Comparison of ENCODE assay signal across 11 mouse cellular contexts in the genomic region with DNA sequence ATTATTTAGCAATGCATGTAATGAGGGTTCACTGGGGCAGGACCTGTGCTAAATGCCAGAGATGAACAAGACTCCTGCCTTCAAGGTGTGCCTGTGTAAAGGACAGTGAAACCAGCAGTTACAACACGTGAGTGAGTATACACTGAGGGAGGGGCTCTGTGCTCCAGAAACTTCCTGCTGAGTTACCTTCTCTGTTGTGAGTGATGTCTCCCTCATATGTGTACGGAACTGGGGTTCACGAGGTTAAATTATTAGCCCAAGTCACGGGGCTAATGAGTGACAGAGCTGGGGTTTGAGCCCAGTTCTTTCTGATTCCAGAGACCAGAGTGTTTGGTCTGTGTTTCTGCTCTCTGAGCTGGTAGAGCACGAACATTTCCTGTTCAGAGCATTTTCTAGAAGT.
A peak's percentile ranks its signal among the peaks of the same experiment; 100 is the strongest.
DNase-seq lines count a peak whose midpoint lies in the region; ATAC-seq lines count a peak whose summit lies in the region.
"Had no signal": no experiment of that assay in that cellular context is flagged by ENCODE, and none has a peak within 500 bp of the region (broad histone marks: within the 10 kb centered on the region; RNA-seq: fewer than 3 reads in every experiment).

No protein-coding gene starts in this region.

- H3K4me3 ChIP-seq in heart, embryonic 11.5 days (ENCODE audit: low read depth, low read length), result no peak overlapping the region
- no peak overlapping the region for H3K4me3 ChIP-seq in intestine, embryonic 15.5 days (replicated peaks)
- no peak overlapping the region for H3K4me3 ChIP-seq in neural tube, embryonic 15.5 days (replicated peaks)
- H3K4me3 ChIP-seq: limb, embryonic 15.5 days had no signal

- WGBS in heart, embryonic 11.5 days (ENCODE audit: insufficient replicate concordance), result 72% methylated on average over 5 of the region's 5 CpGs
- 50% methylated on average over 5 of the region's 5 CpGs for WGBS in intestine, embryonic 15.5 days
- 80% methylated on average over 5 of the region's 5 CpGs for WGBS in neural tube, embryonic 15.5 days

- H3K9me3 ChIP-seq in heart, embryonic 11.5 days (replicated peaks; ENCODE audit: control insufficient read depth, low read length), result no peaks in the 10 kb centered on the region
- no peaks in the 10 kb centered on the region for H3K9me3 ChIP-seq in intestine, embryonic 15.5 days
- H3K9me3 ChIP-seq in neural tube, embryonic 15.5 days (replicated peaks), result no peaks in the 10 kb centered on the region
- H3K9me3 ChIP-seq: limb, embryonic 15.5 days had no signal

- no peak for ATAC-seq in heart, embryonic 11.5 days (replicated peaks; ENCODE audit: insufficient number of reproducible peaks, low FRiP score, low TSS enrichment)
- ATAC-seq in intestine, embryonic 15.5 days, result peak; percentile 71
- ATAC-seq in megakaryocyte, adult 5-6 weeks (ENCODE audit: poor library complexity, severe bottlenecking), result peak; percentile 37
- ATAC-seq in neural tube, embryonic 15.5 days (ENCODE audit: low FRiP score), result no peak

- no peaks in the 10 kb centered on the region for H3K36me3 ChIP-seq in heart, embryonic 11.5 days (ENCODE audit: control insufficient read depth, insufficient read depth, low read length)
- no peaks in the 10 kb centered on the region for H3K36me3 ChIP-seq in intestine, embryonic 15.5 days
- H3K36me3 ChIP-seq in neural tube, embryonic 15.5 days, result no peaks in the 10 kb centered on the region
- H3K36me3 ChIP-seq: limb, embryonic 15.5 days had no signal

- no peak overlapping the region for H3K27ac ChIP-seq in heart, embryonic 11.5 days (ENCODE audit: low read depth, low read length)
- no peak overlapping the region for H3K27ac ChIP-seq in intestine, embryonic 15.5 days
- H3K27ac ChIP-seq in neural tube, embryonic 15.5 days (replicated peaks), result no peak overlapping the region
- H3K27ac ChIP-seq: kidney, postnatal 0 days; limb, embryonic 15.5 days had no signal

- H3K4me2 ChIP-seq in heart, embryonic 11.5 days, result peak overlapping the region; percentile 14; the same call in 1 of the 2 replicates
- H3K4me2 ChIP-seq in intestine, embryonic 15.5 days (replicated peaks), result no peak overlapping the region
- no peak overlapping the region for H3K4me2 ChIP-seq in neural tube, embryonic 15.5 days
- H3K4me2 ChIP-seq: limb, embryonic 15.5 days had no signal

- DNase-seq in heart, postnatal 36 days, result no peak
- peak; percentile 40 to 44 for DNase-seq in B cell, adult 2 months
- DNase-seq in embryo, embryonic 11 days, result no peak
- DNase-seq in cerebellum, adult 9-10 months, result no peak
- DNase-seq: adrenal gland, adult 8-10 months had no signal

- no peaks in the 10 kb centered on the region for H3K27me3 ChIP-seq in heart, embryonic 11.5 days (ENCODE audit: control insufficient read depth, insufficient read depth, low read length)
- H3K27me3 ChIP-seq in intestine, embryonic 15.5 days (replicated peaks), result no peaks in the 10 kb centered on the region
- H3K27me3 ChIP-seq in neural tube, embryonic 15.5 days (replicated peaks), result no peaks in the 10 kb centered on the region
- H3K27me3 ChIP-seq: limb, embryonic 15.5 days had no signal

- H3K4me1 ChIP-seq in heart, embryonic 11.5 days (ENCODE audit: control insufficient read depth, insufficient read depth, low read length), result peaks cover 28% of the 10 kb centered on the region
- H3K4me1 ChIP-seq in intestine, embryonic 15.5 days (replicated peaks), result peaks cover 9% of the 10 kb centered on the region
- H3K4me1 ChIP-seq in neural tube, embryonic 15.5 days, result peaks cover 25% of the 10 kb centered on the region

- no peak overlapping the region for H3K9ac ChIP-seq in heart, embryonic 11.5 days (ENCODE audit: low read depth, low read length)
- H3K9ac ChIP-seq in intestine, embryonic 15.5 days, result no peak overlapping the region
- no peak overlapping the region for H3K9ac ChIP-seq in neural tube, embryonic 15.5 days (replicated peaks)
- H3K9ac ChIP-seq: limb, embryonic 15.5 days had no signal

- intact Hi-C loops in heart, postnatal 36 days (cut with DNase I), result loop anchor here (5.0 kb wide), 1 partner anchor 34 kb away; no protein-coding TSS in a partner anchor

Comparison
In these comparisons a context has a peak if more than half of its experiments do, and no peak if none do; other contexts are left out.
1. ATAC-seq: peak in intestine, embryonic 15.5 days (single experiment) and megakaryocyte, adult 5-6 weeks (single experiment); none in heart, embryonic 11.5 days (single experiment) and neural tube, embryonic 15.5 days (single experiment).
2. DNase-seq: peak in B cell, adult 2 months (2 of 2); none in heart, postnatal 36 days (0 of 2), embryo, embryonic 11 days (single experiment) and cerebellum, adult 9-10 months (single experiment).